Mouse (Mus musculus): ENCODE measurements around the gene Wt1.

DNA sequence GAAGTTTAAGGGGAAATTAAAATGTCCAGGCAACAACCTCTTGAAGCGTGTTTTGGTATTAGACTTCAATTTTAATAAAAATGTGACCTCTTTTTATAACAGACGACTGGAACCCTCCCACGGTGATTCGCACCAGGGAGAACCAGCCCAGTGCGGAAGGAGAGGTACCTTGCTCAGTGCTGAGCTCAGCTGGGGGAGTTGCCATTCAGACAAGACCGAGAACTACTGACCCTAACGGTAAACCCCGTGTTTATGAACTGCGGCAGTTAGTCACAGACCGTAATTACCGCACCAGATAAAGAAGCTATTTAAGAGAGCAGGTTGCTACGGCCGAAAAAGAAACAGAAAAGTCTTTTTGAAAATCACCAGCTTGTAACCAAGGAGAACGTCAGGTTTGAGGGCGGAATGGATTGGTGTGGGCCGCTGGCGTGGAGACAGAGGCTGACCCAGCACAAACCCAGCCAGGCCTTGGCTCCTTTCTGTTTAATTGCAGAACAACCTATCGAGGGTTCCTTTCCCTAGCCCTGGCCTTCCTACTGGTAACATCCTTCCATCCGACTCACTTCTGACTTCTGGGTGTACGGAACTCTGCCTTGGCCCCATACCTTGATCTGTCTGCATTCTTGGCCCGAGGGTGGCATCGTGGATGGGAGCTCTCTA, 28.9 kb upstream of the Wt1 start:
- TF ChIP-seq POLR2A (IDR thresholded peaks at IDR 0.05; ENCODE audit: insufficient read depth, low read length), result no peak
- no peak for TF ChIP-seq CTCF (IDR thresholded peaks at IDR 0.05; ENCODE audit: low read depth, low read length)
- TF ChIP-seq EP300 (IDR thresholded peaks at IDR 0.05; ENCODE audit: insufficient read depth, low read depth, low read length), result no peak
